Mouse (Mus musculus): ENCODE measurements around the gene Mif. TPM values are rescaled to one million over a fixed set of nuclear protein-coding genes. Genes with fewer than 3 reads are reported as not detected.
A peak's percentile ranks its signal among the peaks of the same experiment; 100 is the strongest.

The Mif gene
- total and polyA plus RNA-seq, 3 experiments: 1,217 to 2,151 (median 2,072) TPM

GRCm38 (mm10) chr10:75882433-75883231 is 22.6 kb upstream of the Mif start:
- Histone ChIP-seq H3K4me1 (ENCODE audit: control insufficient read depth in 1 of 2, insufficient read depth in 2 of 2) (peaks cover 4 to 14% of the 10 kb centered on the region in 2 experiments; a peak in 2 of 4 replicates), H3K9me3 (replicated peaks; ENCODE audit: low read length) (no peaks in the 10 kb centered on the region), H3K4me2 (ENCODE audit: insufficient read depth, low read depth, poor library complexity, severe bottlenecking) (peak overlapping the region; percentile 52; the same call in 1 of the 2 replicates), H3K36me3 (replicated peaks in 1 of 2; ENCODE audit: control insufficient read depth in 1 of 2, insufficient read depth in 1 of 2, low read length in 1 of 2) (no peaks in the 10 kb centered on the region), H3K79me2 (replicated peaks; ENCODE audit: control insufficient read depth, extremely low read depth, insufficient read depth, poor library complexity, severe bottlenecking) (no peaks in the 10 kb centered on the region), H3K27ac (ENCODE audit: insufficient read depth, low read depth) (no peak overlapping the region), H3K27me3 (replicated peaks) (no peaks in the 10 kb centered on the region), H3K4me3 (replicated peaks in 1 of 3; ENCODE audit: low read depth in 2 of 3, low read length in 2 of 3, poor library complexity in 1 of 3) (no peak overlapping the region), H3K9ac (ENCODE audit: insufficient read depth, low read depth) (no peak overlapping the region)
- dilution Hi-C loops (cut with MboI; ENCODE audit: extremely low pct_ligation_motif_present, extremely low pct_unique_long_range_greater_than_20kb, low sequenced_read_pairs): no loop called here
- DNase-seq (ENCODE audit: extremely low read depth): no peak
- no peak for TF ChIP-seq CHD2 (IDR thresholded peaks at IDR 0.05; ENCODE audit: low read length)
- TF ChIP-seq SMC3 (IDR thresholded peaks at IDR 0.05; ENCODE audit: low read depth, low read length): no peak
- no peak for TF ChIP-seq NELFE (IDR thresholded peaks at IDR 0.05; ENCODE audit: low read depth, low read length)
- TF ChIP-seq BHLHE40 (IDR thresholded peaks at IDR 0.05; ENCODE audit: low read depth, low read length): no peak
- no peak for TF ChIP-seq MAX (IDR thresholded peaks at IDR 0.05; ENCODE audit: low read length)
- no peak for TF ChIP-seq POLR2A (IDR thresholded peaks at IDR 0.05; ENCODE audit: low read depth, low read length)
- TF ChIP-seq ELF1 (IDR thresholded peaks at IDR 0.05; ENCODE audit: low read depth, low read length): no peak
- no peak for TF ChIP-seq NRF1 (IDR thresholded peaks at IDR 0.05; ENCODE audit: low read depth, low read length)
- TF ChIP-seq ZC3H11A (IDR thresholded peaks at IDR 0.05; ENCODE audit: low read depth, low read length): no peak
- TF ChIP-seq MAFK (IDR thresholded peaks at IDR 0.05; ENCODE audit: insufficient replicate concordance, low read length): no peak
- TF ChIP-seq GABPA (IDR thresholded peaks at IDR 0.05; ENCODE audit: insufficient replicate concordance, low read depth, low read length): no peak
- in situ Hi-C loops (cut with MboI; ENCODE audit: low pct_ligation_motif_present, low pct_unique_long_range_greater_than_20kb, low sequenced_read_pairs): loop anchor here (10.0 kb wide), 2 partner anchors 72 to 322 kb away; partner anchors contain the start of gene Gm5134

GRCm38 (mm10) chr10:75881578-75882432 is 21.8 kb upstream of the Mif start:
- Histone ChIP-seq H3K4me3 (replicated peaks in 1 of 3; ENCODE audit: low read depth in 2 of 3, low read length in 2 of 3, poor library complexity in 1 of 3) (no peak overlapping the region), H3K79me2 (replicated peaks; ENCODE audit: control insufficient read depth, extremely low read depth, insufficient read depth, poor library complexity, severe bottlenecking) (no peaks in the 10 kb centered on the region), H3K27ac (ENCODE audit: insufficient read depth, low read depth) (no peak overlapping the region), H3K4me1 (ENCODE audit: control insufficient read depth in 1 of 2, insufficient read depth in 2 of 2) (peaks cover 1 to 7% of the 10 kb centered on the region in 2 experiments; a peak in 2 of 4 replicates), H3K36me3 (replicated peaks in 1 of 2; ENCODE audit: control insufficient read depth in 1 of 2, insufficient read depth in 1 of 2, low read length in 1 of 2) (no peaks in the 10 kb centered on the region), H3K4me2 (ENCODE audit: insufficient read depth, low read depth, poor library complexity, severe bottlenecking) (no peak overlapping the region), H3K9ac (ENCODE audit: insufficient read depth, low read depth) (no peak overlapping the region), H3K9me3 (replicated peaks; ENCODE audit: low read length) (no peaks in the 10 kb centered on the region), H3K27me3 (replicated peaks) (no peaks in the 10 kb centered on the region)
- in situ Hi-C loops (cut with MboI; ENCODE audit: low pct_ligation_motif_present, low pct_unique_long_range_greater_than_20kb, low sequenced_read_pairs) (loop anchor here (10.0 kb wide), 2 partner anchors 73 to 323 kb away; partner anchors contain the start of gene Gm5134), dilution Hi-C loops (cut with MboI; ENCODE audit: extremely low pct_ligation_motif_present, extremely low pct_unique_long_range_greater_than_20kb, low sequenced_read_pairs) (no loop called here)
- TF ChIP-seq RAD21 (IDR thresholded peaks at IDR 0.05; ENCODE audit: low read depth, low read length) (no peak), MXI1 (IDR thresholded peaks at IDR 0.05; ENCODE audit: low read depth, low read length) (no peak), MAZ (IDR thresholded peaks at IDR 0.05; ENCODE audit: low read depth, low read length) (no peak), ZKSCAN1 (IDR thresholded peaks at IDR 0.05; ENCODE audit: borderline replicate concordance, low read depth, low read length) (no peak), SMC3 (IDR thresholded peaks at IDR 0.05; ENCODE audit: low read depth, low read length) (no peak), RCOR1 (conservative IDR thresholded peaks at IDR 0.05; ENCODE audit: low read depth, low read length) (no peak), E2F4 (IDR thresholded peaks at IDR 0.05; ENCODE audit: insufficient replicate concordance, low read depth, low read length) (no peak), NELFE (IDR thresholded peaks at IDR 0.05; ENCODE audit: low read depth, low read length) (no peak), USF1 (IDR thresholded peaks at IDR 0.05; ENCODE audit: low read depth, low read length) (no peak), TCF12 (IDR thresholded peaks at IDR 0.05; ENCODE audit: low read depth, low read length) (no peak)
- no peak for DNase-seq (ENCODE audit: extremely low read depth)
